Mouse (Mus musculus) heart, embryonic 11.5 days (tissue): ENCODE results near the gene Pcnx2. TPM values are rescaled to one million over a fixed set of nuclear protein-coding genes. Genes with fewer than 3 reads are reported as not detected.

ENCODE experiments used
- ATAC-seq: fragments of 200-750 bp; cut with Nextera tagmentation; replicated peaks from 2 replicates; pipeline ENCODE4 v1.8.0; 2017; ENCODE audit warnings: moderate library complexity; ENCODE audit not compliant: insufficient number of reproducible peaks, low FRiP score, low TSS enrichment
- H3K27ac ChIP-seq: fragments of 300-500 bp; sonication (generic); 2 replicates; pipeline ENCODE4 v1.5.1; 2014; ENCODE audit warnings: mild to moderate bottlenecking, low read depth, low read length
- H3K27me3 ChIP-seq: fragments of 300-500 bp; sonication (generic); 2 replicates; pipeline ENCODE4 v1.6.1; 2014; ENCODE audit warnings: mild to moderate bottlenecking, low read length, mixed read lengths; ENCODE audit not compliant: control insufficient read depth, insufficient read depth
- H3K36me3 ChIP-seq: fragments of 300-500 bp; sonication (generic); 2 replicates; pipeline ENCODE4 v1.6.1; 2014; ENCODE audit warnings: mild to moderate bottlenecking, low read length, moderate library complexity, mixed read lengths; ENCODE audit not compliant: control insufficient read depth, insufficient read depth
- H3K4me1 ChIP-seq: fragments of 300-500 bp; sonication (generic); 2 replicates; pipeline ENCODE4 v1.6.1; 2014; ENCODE audit warnings: low read length; ENCODE audit not compliant: control insufficient read depth, insufficient read depth
- H3K4me2 ChIP-seq: fragments of 300-500 bp; sonication (generic); 2 replicates; pipeline ENCODE4 v1.6.1; 2014; ENCODE audit warnings: mild to moderate bottlenecking, moderate library complexity
- H3K4me3 ChIP-seq: fragments of 300-500 bp; sonication (generic); 2 replicates; pipeline ENCODE4 v1.5.1; 2014; ENCODE audit warnings: low read depth, low read length
- H3K9ac ChIP-seq: fragments of 300-500 bp; sonication (generic); 2 replicates; pipeline ENCODE4 v1.6.1; 2014; ENCODE audit warnings: mild to moderate bottlenecking, low read depth, low read length, moderate library complexity
- H3K9me3 ChIP-seq: fragments of 300-500 bp; sonication (generic); replicated peaks from 2 replicates; pipeline ENCODE4 v1.6.1; 2016; ENCODE audit warnings: low read length; ENCODE audit not compliant: control insufficient read depth
- WGBS: fragments of 180-500 bp; shearing (Covaris S2); extraction: QIAGEN DNeasy Blood & Tissue Kit; methylation state at CpG from one replicate; pipeline ENCODE4 v1.1.7; 2014; ENCODE audit not compliant: insufficient replicate concordance; 5-methylcytosine and 5-hydroxymethylcytosine counted together
- polyA plus RNA-seq: library from polyadenylated mRNA; unstranded; fragments of >200 nt; fragmentation: Nextera tagmentation; extraction: Ambion mirVana; gene quantifications from 2 replicates; pipeline ENCODE4 v1.2.1, GENCODE M21; 2014

Gene Pcnx2
- polyA plus RNA-seq, 1 experiment from 2014 or later: 0.27 TPM

- H3K27me3 ChIP-seq: no peaks in the 10 kb centered on the region
- H3K9ac ChIP-seq: no peak overlapping the region
- 24% methylated on average over 7 of the region's 7 CpGs for WGBS
- H3K36me3 ChIP-seq: no peaks in the 10 kb centered on the region
- peaks cover 7% of the 10 kb centered on the region; the same call in 1 of the 2 replicates for H3K4me1 ChIP-seq
- H3K9me3 ChIP-seq: no peaks in the 10 kb centered on the region
- H3K27ac ChIP-seq: no peak overlapping the region
- H3K4me3 ChIP-seq: no peak overlapping the region
- ATAC-seq: no peak
- H3K4me2 ChIP-seq: no peak overlapping the region
Measured at GRCm38 (mm10) chr8:125842158-125842557, 56.0 kb downstream of the Pcnx2 start.

DNA sequence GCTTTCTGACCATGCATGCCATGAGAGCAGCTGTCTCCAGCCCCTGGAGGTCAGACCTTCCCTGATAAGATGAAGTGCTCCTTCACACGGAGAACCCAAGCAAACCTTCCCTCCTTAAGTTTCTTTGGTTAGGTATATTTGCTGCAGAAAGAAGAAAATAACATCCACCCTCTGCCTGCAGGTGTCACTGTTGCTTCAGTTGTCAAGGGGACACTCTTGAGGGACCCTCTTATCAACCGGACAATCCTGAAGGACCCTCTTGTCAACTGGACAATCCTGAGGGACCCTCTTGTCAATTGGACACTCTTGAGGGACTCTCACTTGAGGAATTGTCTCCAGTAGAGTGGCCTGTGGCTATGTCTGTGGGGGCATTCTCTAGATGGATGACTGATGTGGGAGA is 73.4 kb downstream of the Pcnx2 start:
- Histone ChIP-seq H3K4me1 (peaks cover 22% of the 10 kb centered on the region), H3K4me2 (no peak overlapping the region), H3K9ac (no peak overlapping the region), H3K27me3 (no peaks in the 10 kb centered on the region), H3K9me3 (no peaks in the 10 kb centered on the region), H3K4me3 (no peak overlapping the region), H3K27ac (no peak overlapping the region), H3K36me3 (no peaks in the 10 kb centered on the region)
- WGBS: 16% methylated on average over 2 of the region's 2 CpGs
- no peak for ATAC-seq

- Histone ChIP-seq H3K36me3 (no peaks in the 10 kb centered on the region), H3K4me1 (peaks cover 22% of the 10 kb centered on the region), H3K9me3 (no peaks in the 10 kb centered on the region), H3K27me3 (no peaks in the 10 kb centered on the region), H3K27ac (no peak overlapping the region), H3K4me2 (no peak overlapping the region), H3K4me3 (no peak overlapping the region), H3K9ac (no peak overlapping the region)
- ATAC-seq: no peak
- 29% methylated on average over 12 of the region's 12 CpGs for WGBS
Measured at GRCm38 (mm10) chr8:125823719-125824118, 74.4 kb downstream of the Pcnx2 start.

DNA sequence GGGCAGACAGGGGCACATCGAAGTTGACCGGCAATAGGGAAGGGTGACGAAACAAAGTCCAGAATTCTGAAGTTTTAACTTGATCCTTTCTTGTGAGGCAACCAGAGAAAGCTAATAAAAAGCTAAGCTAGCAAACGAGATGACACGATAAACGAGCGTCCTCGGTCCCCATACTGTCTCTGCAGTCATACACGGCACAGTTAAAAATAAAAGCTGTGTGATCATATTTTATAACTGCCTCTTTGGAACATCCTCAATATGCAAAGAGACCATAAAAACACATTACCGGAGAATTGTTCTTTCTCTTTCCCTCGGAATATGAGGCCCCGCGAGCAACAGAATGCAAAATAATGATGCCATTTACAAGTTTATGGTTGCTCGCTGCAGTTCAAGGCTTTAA is 76.1 kb downstream of the Pcnx2 start:
- no peak overlapping the region for H3K4me3 ChIP-seq
- no peak for ATAC-seq
- no peak overlapping the region for H3K27ac ChIP-seq
- peaks cover 11% of the 10 kb centered on the region for H3K4me1 ChIP-seq
- H3K9ac ChIP-seq: no peak overlapping the region
- no peaks in the 10 kb centered on the region for H3K9me3 ChIP-seq
- WGBS: 87% methylated on average over 14 of the region's 14 CpGs
- H3K4me2 ChIP-seq: no peak overlapping the region
- H3K36me3 ChIP-seq: no peaks in the 10 kb centered on the region
- H3K27me3 ChIP-seq: no peaks in the 10 kb centered on the region

DNA sequence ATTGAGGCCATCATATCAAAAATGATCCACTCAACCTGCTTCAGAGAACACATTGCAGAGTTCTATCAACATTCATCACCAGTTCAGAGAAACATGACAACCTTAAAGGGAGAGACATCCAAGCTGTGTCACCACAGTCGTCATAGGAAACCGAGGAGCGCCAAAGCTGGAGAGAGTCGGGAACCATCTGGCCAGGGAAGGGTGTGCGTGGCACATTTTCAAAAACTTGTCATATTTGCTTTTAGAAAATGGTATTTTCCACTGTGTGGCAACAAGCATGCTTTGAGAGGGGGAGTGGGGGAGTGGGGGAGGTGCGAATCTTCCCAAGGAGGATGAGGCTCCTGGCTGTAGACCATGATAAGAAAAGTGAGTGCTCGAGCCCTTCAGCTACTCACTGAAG is 78.3 kb downstream of the Pcnx2 start:
- Histone ChIP-seq H3K4me2 (no peak overlapping the region), H3K4me1 (peaks cover 6% of the 10 kb centered on the region; the same call in 1 of the 2 replicates), H3K27ac (no peak overlapping the region), H3K4me3 (no peak overlapping the region), H3K27me3 (no peaks in the 10 kb centered on the region), H3K9ac (no peak overlapping the region), H3K36me3 (no peaks in the 10 kb centered on the region), H3K9me3 (peaks cover 3% of the 10 kb centered on the region; the same call in 1 of the 2 replicates)
- no peak for ATAC-seq
- WGBS: 47% methylated on average over 7 of the region's 7 CpGs

- H3K36me3 ChIP-seq: no peaks in the 10 kb centered on the region
- no peak overlapping the region for H3K4me2 ChIP-seq
- WGBS: 57% methylated on average over 9 of the region's 9 CpGs
- no peak overlapping the region for H3K4me3 ChIP-seq
- no peak overlapping the region for H3K9ac ChIP-seq
- H3K27ac ChIP-seq: no peak overlapping the region
- no peaks in the 10 kb centered on the region for H3K27me3 ChIP-seq
- H3K4me1 ChIP-seq: peaks cover 6% of the 10 kb centered on the region; the same call in 1 of the 2 replicates
- peaks cover 8% of the 10 kb centered on the region; the same call in 1 of the 2 replicates for H3K9me3 ChIP-seq
- ATAC-seq: no peak
Measured at GRCm38 (mm10) chr8:125818796-125819195, 79.3 kb downstream of the Pcnx2 start.

GRCm38 (mm10) chr8:125816742-125817141 is 81.4 kb downstream of the Pcnx2 start:
- no peak overlapping the region for H3K4me2 ChIP-seq
- H3K4me3 ChIP-seq: no peak overlapping the region
- H3K27ac ChIP-seq: no peak overlapping the region
- H3K4me1 ChIP-seq: no peaks in the 10 kb centered on the region
- no peaks in the 10 kb centered on the region for H3K27me3 ChIP-seq
- H3K9ac ChIP-seq: no peak overlapping the region
- peaks cover 8% of the 10 kb centered on the region; the same call in 1 of the 2 replicates for H3K9me3 ChIP-seq
- no peaks in the 10 kb centered on the region for H3K36me3 ChIP-seq
- 72% methylated on average over 5 of the region's 5 CpGs for WGBS
- ATAC-seq: no peak

DNA sequence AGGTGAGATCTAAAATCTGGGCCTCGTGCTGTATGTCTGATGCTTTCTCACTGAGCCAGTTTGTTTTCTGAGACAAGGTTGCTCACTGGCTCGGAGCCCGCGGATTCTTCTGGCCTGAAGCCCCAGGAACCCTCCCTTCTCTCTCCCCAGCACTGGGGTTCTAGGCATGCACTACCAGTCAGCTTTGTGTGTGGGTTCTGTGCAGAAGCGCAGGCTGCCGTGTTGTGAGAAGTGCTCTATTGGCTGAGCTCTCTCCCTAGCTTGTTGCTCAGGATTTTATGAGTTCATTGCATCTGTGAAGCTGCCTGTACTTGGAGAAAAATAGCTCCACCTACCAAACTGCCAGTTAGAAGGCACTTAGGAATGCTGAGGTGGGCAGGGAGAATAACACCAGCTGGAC is 89.3 kb downstream of the Pcnx2 start:
- 79% methylated on average over 6 of the region's 6 CpGs for WGBS
- H3K27ac ChIP-seq: no peak overlapping the region
- no peak overlapping the region for H3K4me2 ChIP-seq
- peaks cover 5% of the 10 kb centered on the region for H3K4me1 ChIP-seq
- H3K4me3 ChIP-seq: no peak overlapping the region
- H3K27me3 ChIP-seq: no peaks in the 10 kb centered on the region
- ATAC-seq: no peak
- no peaks in the 10 kb centered on the region for H3K36me3 ChIP-seq
- H3K9me3 ChIP-seq: no peaks in the 10 kb centered on the region
- no peak overlapping the region for H3K9ac ChIP-seq

GRCm38 (mm10) chr8:125807905-125808310 is 90.2 kb downstream of the Pcnx2 start:
- 80% methylated on average over 12 of the region's 12 CpGs for WGBS
- Histone ChIP-seq H3K36me3 (no peaks in the 10 kb centered on the region), H3K4me2 (no peak overlapping the region), H3K9ac (0 out of 2 replicates have a peak overlapping the region, but pooled peaks have one; percentile 22), H3K4me3 (no peak overlapping the region), H3K27ac (no peak overlapping the region), H3K27me3 (no peaks in the 10 kb centered on the region), H3K9me3 (no peaks in the 10 kb centered on the region), H3K4me1 (peaks cover 5% of the 10 kb centered on the region)
- ATAC-seq: no peak
